Mouse (Mus musculus) cortical plate, adult 2 months (tissue): ENCODE results near the gene Pacsin3.

Experiments used
- CTCF ChIP-seq: fragments of 200-500 bp; IDR thresholded peaks from 2 replicates; pipeline ENCODE4 v1.5.1; 2011; ENCODE audit warnings: mild to moderate bottlenecking, control low read depth, low read length; ENCODE audit not compliant: insufficient read depth; ENCODE audit errors: extremely low read depth
- POLR2A ChIP-seq: fragments of 200-500 bp; IDR thresholded peaks from 2 replicates; pipeline ENCODE4 v1.6.1; 2011; ENCODE audit warnings: mild to moderate bottlenecking, low read length, control low read depth; ENCODE audit not compliant: insufficient read depth; ENCODE audit errors: extremely low read depth

DNA sequence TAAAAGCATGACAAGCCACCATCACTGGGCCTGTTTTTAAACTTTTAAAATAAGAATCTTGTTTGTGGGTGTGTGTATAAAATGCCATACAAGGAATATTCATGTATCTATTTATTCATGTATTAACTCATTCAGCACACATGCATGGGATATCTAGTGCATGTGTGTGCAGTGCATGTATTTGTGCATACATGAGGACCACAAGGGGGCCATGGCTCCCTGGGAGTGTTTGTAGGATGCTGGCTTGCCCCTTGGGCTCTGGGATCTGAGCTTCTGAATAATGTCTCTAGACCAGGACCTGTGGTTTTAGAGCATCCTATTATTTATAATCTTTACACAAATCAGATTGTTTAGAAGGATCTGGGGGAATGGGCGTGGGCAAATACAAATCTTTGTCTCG, 45.0 kb downstream of the Pacsin3 start:
- TF ChIP-seq CTCF (no peak), POLR2A (no peak)
